Mouse (Mus musculus) midbrain, embryonic 13.5 days (tissue): ENCODE data around the gene Cep152. TPM values are rescaled to one million over a fixed set of nuclear protein-coding genes. Genes with fewer than 3 reads are reported as not detected.

Source experiments
- ATAC-seq: fragments of 200-750 bp; cut with Nextera tagmentation; 2 replicates; pipeline ENCODE4 v1.8.0; 2017; ENCODE audit warnings: mild to moderate bottlenecking, moderate TSS enrichment, moderate library complexity
- H3K27ac ChIP-seq: fragments of 300-500 bp; sonication (generic); 2 replicates; pipeline ENCODE4 v1.5.1; 2015; ENCODE audit warnings: inconsistent platforms, mild to moderate bottlenecking, moderate library complexity
- H3K27me3 ChIP-seq: fragments of 300-500 bp; sonication (generic); 2 replicates; pipeline ENCODE4 v1.6.1; 2015; ENCODE audit warnings: mild to moderate bottlenecking, inconsistent platforms
- H3K36me3 ChIP-seq: fragments of 300-500 bp; sonication (generic); 2 replicates; pipeline ENCODE4 v1.6.1; 2015; ENCODE audit warnings: mild to moderate bottlenecking, inconsistent platforms
- H3K4me1 ChIP-seq: fragments of 300-500 bp; sonication (generic); replicated peaks from 2 replicates; pipeline ENCODE4 v1.6.1; 2015; ENCODE audit warnings: inconsistent platforms
- H3K4me2 ChIP-seq: fragments of 300-500 bp; sonication (generic); replicated peaks from 2 replicates; pipeline ENCODE4 v1.6.1; 2015; ENCODE audit warnings: moderate library complexity, mild to moderate bottlenecking, inconsistent platforms
- H3K4me3 ChIP-seq: fragments of 300-500 bp; sonication (generic); replicated peaks from 2 replicates; pipeline ENCODE4 v1.5.1; 2015; ENCODE audit warnings: mild to moderate bottlenecking, inconsistent platforms
- H3K9ac ChIP-seq: fragments of 300-500 bp; sonication (generic); replicated peaks from 2 replicates; pipeline ENCODE4 v1.6.1; 2015; ENCODE audit warnings: mild to moderate bottlenecking, inconsistent platforms
- H3K9me3 ChIP-seq: fragments of 300-500 bp; sonication (generic); 2 replicates; pipeline ENCODE4 v1.6.1; 2016; ENCODE audit warnings: mild to moderate bottlenecking, inconsistent platforms
- WGBS: fragments of 180-500 bp; shearing (Covaris S2); methylation state at CpG from one replicate; pipeline ENCODE4 v1.1.7; 2015; 5-methylcytosine and 5-hydroxymethylcytosine counted together
- polyA plus RNA-seq: library from polyadenylated mRNA; unstranded; fragments of >200 nt; fragmentation: Nextera tagmentation; extraction: Ambion mirVana; gene quantifications from 2 replicates; pipeline ENCODE4 v1.2.1, GENCODE M21; 2015

The Cep152 gene
- polyA plus RNA-seq, 1 experiment from 2014 or later: 4.3 TPM

DNA sequence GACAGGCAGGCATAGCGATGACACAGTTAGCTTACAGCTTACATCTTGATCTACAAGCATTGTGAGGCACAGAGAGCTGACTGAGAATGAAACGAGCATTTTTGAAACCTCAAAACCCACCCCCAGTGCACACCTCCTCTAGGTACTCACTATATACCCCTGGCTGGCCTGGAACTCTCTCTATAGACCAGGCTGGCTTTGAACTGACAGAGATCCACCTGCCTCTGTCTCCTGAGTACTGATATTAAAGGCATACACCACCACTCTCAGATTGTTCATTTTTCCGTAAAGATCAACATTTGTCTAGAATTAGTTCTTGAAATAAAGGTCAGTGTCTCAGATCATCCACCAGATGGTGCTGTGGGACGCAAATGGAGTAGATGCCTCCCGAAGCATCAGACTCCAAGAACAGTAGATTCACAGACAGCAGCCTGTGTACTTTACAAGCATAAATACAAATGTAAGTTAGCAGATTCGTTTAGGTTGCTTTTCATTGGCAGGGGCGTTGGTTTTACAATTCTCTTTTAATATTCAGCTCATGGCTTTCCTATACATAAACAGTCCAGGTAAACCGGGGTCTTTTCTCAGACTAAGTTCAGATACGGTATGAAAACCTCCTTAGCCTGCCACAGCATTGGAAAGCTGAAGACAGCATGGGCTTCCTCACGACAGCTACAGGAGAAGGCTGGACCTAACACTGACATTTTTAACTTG lies 35.1 kb upstream of the Cep152 start:
- WGBS: 19% methylated on average over 10 of the region's 10 CpGs
- H3K4me3 ChIP-seq: peak overlapping the region; percentile 1
- H3K27ac ChIP-seq: no peak overlapping the region

DNA sequence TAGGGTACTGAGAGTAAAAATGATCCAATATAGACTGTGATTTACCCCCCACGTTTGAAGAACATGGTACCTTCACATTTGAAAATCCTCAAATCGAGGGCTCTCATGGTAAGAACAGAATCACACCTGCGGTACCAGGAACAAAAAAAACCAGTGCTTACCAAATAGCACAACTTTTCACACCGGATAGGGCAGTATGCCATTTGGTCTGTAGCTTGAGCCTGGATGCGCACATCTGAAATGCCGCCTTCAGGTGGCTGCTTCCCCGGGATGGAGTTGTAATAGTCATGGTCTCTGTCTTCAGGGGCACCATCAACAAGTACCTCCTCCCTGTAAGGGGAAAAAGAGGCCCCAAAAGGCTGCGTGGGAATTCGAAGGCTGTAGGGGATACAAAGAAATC lies 30.5 kb upstream of the Cep152 start:
- Histone ChIP-seq H3K4me3 (no peak overlapping the region), H3K27ac (no peak overlapping the region), H3K27me3 (no peaks in the 10 kb centered on the region), H3K9me3 (no peaks in the 10 kb centered on the region), H3K4me2 (no peak overlapping the region), H3K9ac (no peak overlapping the region), H3K36me3 (no peaks in the 10 kb centered on the region), H3K4me1 (peaks cover 5% of the 10 kb centered on the region; the same call in 1 of the 2 replicates)
- WGBS: 93% methylated on average over 9 of the region's 9 CpGs
- no peak for ATAC-seq

More for the DNA sequence above, 35.1 kb upstream of the Cep152 start:
- peak overlapping the region; percentile 46 for H3K4me2 ChIP-seq
- H3K9me3 ChIP-seq: no peaks in the 10 kb centered on the region
- H3K9ac ChIP-seq: peak overlapping the region; percentile 25; the same call in 1 of the 2 replicates
- peak; percentile 75 for ATAC-seq
- peaks cover 7% of the 10 kb centered on the region for H3K4me1 ChIP-seq
- peaks cover 3% of the 10 kb centered on the region; the same call in 1 of the 2 replicates for H3K27me3 ChIP-seq
- H3K36me3 ChIP-seq: no peaks in the 10 kb centered on the region

DNA sequence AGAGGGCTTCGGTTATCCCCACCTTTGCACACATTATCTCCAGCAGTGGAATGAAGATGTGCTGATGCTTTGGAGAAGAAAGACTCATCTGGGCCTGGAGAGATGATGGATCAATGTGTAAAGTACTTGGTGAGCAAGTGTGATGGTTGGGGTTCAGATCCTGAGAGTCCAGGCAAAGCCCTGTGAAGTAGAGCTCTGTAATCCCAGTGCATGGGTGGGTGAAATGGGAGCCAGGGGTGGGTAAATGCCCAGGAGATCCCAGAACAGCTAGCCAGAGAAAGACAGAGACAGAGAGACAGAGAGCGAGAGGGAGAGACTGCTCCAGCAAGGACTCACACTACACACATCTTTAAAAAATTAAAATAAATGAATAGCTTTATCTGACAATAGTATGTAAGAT lies 28.4 kb upstream of the Cep152 start:
- no peak overlapping the region for H3K27ac ChIP-seq
- H3K27me3 ChIP-seq: no peaks in the 10 kb centered on the region
- H3K9me3 ChIP-seq: no peaks in the 10 kb centered on the region
- H3K4me3 ChIP-seq: no peak overlapping the region
- no peak for ATAC-seq
- WGBS: 91% methylated on average over 2 of the region's 2 CpGs
- no peak overlapping the region for H3K4me2 ChIP-seq
- 0 out of 2 replicates have a peak, but pooled peaks cover 4% of the 10 kb centered on the region for H3K4me1 ChIP-seq
- H3K36me3 ChIP-seq: no peaks in the 10 kb centered on the region
- no peak overlapping the region for H3K9ac ChIP-seq

DNA sequence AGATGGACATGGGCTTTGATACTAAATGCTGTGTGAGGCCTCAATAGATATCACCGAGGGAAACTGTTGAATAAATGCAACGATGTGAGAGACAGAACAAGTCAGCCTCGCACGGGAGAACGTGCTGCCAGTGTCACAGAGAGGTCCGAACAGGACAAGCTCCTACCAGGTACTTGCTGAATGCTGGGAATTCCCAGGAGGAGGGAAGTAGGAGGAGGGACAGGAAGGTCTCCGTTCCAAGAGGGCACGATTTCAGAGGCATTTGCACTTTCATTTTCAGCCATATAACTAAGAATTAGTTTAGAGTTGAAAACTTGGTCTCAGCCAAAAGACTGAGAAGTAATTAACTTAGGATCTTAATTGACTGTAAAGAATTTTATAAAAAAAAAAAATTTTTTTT lies 26.6 kb upstream of the Cep152 start:
- Histone ChIP-seq H3K4me1 (0 out of 2 replicates have a peak, but pooled peaks cover 4% of the 10 kb centered on the region), H3K9me3 (no peaks in the 10 kb centered on the region), H3K4me2 (no peak overlapping the region), H3K36me3 (no peaks in the 10 kb centered on the region), H3K4me3 (no peak overlapping the region), H3K27me3 (no peaks in the 10 kb centered on the region), H3K9ac (no peak overlapping the region), H3K27ac (no peak overlapping the region)
- ATAC-seq: no peak
- WGBS: 57% methylated on average over 8 of the region's 8 CpGs

DNA sequence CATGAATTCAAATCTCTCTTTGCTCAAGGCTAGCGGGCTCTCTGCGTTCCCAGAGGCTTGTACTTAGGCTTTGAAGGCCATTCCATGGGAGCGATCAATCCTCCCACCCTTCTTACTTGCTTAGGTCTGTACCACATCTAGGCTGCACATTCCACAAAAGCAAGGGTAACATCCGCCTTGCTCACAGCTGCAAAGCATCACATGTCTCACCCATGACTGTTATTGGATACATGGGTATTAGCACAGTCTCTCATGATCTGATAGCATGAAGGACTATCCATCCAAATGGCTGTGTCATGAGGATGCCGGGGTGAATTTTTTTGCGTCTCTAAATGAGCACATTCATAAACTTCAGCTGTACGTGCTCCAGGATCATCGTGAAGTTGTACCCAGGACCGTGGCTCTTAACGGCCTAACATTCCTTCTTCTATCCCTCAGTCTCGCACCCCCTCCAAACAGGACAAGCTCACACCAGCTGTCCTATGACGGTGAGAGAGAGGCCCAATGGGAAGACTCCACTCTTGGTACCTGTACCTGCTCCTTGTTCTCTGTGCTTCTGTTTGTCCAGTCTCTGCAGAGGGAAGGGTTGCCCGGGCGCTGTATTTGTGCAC lies 25.9 kb upstream of the Cep152 start:
- Histone ChIP-seq H3K9me3 (no peaks in the 10 kb centered on the region), H3K4me1 (0 out of 2 replicates have a peak, but pooled peaks cover 4% of the 10 kb centered on the region), H3K27ac (no peak overlapping the region), H3K4me3 (no peak overlapping the region), H3K36me3 (no peaks in the 10 kb centered on the region), H3K27me3 (no peaks in the 10 kb centered on the region), H3K9ac (no peak overlapping the region), H3K4me2 (no peak overlapping the region)
- ATAC-seq: no peak
- WGBS: 94% methylated on average over 14 of the region's 14 CpGs

DNA sequence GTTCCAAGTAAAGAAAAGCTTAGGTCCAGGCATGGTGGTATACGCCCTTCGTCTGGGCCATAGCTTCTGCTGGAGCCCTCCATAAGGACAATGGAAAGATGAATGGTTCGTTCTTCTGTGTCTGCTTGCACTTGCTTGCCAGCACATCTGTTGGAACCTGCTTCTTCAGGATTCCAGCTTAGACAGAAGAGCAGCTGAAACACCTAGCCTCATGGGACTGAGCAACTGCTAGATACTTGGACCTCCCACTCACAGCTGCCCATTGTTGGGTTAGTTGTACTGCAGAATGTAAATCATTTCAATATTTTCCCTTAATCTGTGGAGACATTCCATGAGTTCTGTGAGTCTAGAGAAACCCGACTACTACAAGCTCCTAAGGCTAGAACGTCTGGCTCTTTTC lies 25.1 kb upstream of the Cep152 start:
- Histone ChIP-seq H3K9me3 (no peaks in the 10 kb centered on the region), H3K4me3 (no peak overlapping the region), H3K4me2 (no peak overlapping the region), H3K27ac (no peak overlapping the region), H3K4me1 (0 out of 2 replicates have a peak, but pooled peaks cover 6% of the 10 kb centered on the region), H3K36me3 (no peaks in the 10 kb centered on the region), H3K9ac (no peak overlapping the region), H3K27me3 (no peaks in the 10 kb centered on the region)
- WGBS: 92% methylated on average over 5 of the region's 5 CpGs
- ATAC-seq: no peak

DNA sequence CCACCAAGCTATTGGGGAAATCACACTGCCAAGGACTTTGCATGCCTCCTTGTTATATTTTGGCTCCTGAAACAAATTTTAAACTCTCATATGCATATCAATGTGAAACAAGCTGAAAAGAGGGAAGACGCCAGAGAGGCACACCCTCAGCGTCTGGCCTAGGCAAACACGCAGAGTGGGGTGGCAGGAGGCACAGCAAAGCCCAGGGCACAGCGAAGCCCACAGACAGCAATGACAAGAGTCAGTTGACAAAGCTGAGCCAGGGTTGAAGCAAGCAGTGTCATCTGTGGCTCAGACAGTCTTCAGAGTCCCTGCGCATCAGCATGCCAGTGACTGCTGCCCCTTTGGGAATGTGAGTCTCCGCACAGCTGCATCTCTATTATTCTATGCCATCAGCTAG lies 20.0 kb upstream of the Cep152 start:
- no peaks in the 10 kb centered on the region for H3K27me3 ChIP-seq
- no peaks in the 10 kb centered on the region for H3K9me3 ChIP-seq
- no peaks in the 10 kb centered on the region for H3K36me3 ChIP-seq
- 0 out of 2 replicates have a peak, but pooled peaks cover 5% of the 10 kb centered on the region for H3K4me1 ChIP-seq
- H3K9ac ChIP-seq: no peak overlapping the region
- H3K4me2 ChIP-seq: no peak overlapping the region
- no peak overlapping the region for H3K27ac ChIP-seq
- ATAC-seq: no peak
- WGBS: 70% methylated on average over 6 of the region's 6 CpGs
- H3K4me3 ChIP-seq: no peak overlapping the region

DNA sequence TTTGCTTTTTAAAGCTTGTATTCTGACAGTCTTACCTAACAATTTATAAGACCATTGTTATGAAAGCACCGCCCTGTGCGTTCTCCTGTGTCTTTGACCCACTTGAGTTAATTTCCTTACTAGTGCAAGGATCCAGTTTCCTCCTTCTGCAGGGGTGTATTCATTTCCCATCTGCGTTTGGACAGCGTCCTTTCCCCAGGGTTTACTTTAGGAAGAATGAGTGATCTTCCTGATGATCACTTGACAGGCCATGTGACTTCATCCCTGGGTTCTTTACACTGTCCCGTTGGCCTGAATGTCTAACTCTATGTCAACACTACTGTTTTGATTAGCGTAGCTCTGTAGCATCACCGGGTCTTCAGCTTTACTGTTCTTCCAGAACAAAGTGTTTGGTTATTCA lies 12.4 kb upstream of the Cep152 start:
- H3K9ac ChIP-seq: no peak overlapping the region
- no peaks in the 10 kb centered on the region for H3K4me1 ChIP-seq
- no peak overlapping the region for H3K4me3 ChIP-seq
- H3K27ac ChIP-seq: no peak overlapping the region
- H3K36me3 ChIP-seq: no peaks in the 10 kb centered on the region
- no peak for ATAC-seq
- H3K9me3 ChIP-seq: no peaks in the 10 kb centered on the region
- no peak overlapping the region for H3K4me2 ChIP-seq
- 84% methylated on average over 7 of the region's 7 CpGs for WGBS
- no peaks in the 10 kb centered on the region for H3K27me3 ChIP-seq

DNA sequence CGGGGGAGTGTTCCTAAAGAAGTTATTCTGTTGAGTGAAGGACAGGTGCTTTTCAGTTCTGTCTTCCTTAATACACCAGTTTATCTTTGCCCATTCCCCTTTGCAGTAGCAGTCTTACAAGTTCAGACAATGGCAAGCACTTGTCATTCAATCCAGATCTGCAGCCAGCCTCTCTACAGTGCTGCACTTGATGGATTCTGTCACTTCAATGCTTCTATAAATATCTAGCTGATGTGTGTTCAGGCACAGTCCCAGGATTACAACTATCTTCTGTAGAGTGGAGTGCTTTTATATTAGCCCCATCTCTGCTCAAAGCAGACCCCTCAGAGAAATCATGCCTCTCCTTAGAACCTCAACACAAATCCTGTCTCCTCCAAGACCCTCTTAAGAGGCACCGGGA lies 5.1 kb upstream of the Cep152 start:
- no peak overlapping the region for H3K27ac ChIP-seq
- no peak overlapping the region for H3K4me3 ChIP-seq
- H3K36me3 ChIP-seq: no peaks in the 10 kb centered on the region
- ATAC-seq: no peak
- H3K4me2 ChIP-seq: no peak overlapping the region
- no peaks in the 10 kb centered on the region for H3K27me3 ChIP-seq
- H3K9me3 ChIP-seq: no peaks in the 10 kb centered on the region
- 91% methylated on average over 2 of the region's 2 CpGs for WGBS
- 0 out of 2 replicates have a peak, but pooled peaks cover 4% of the 10 kb centered on the region for H3K4me1 ChIP-seq
- H3K9ac ChIP-seq: no peak overlapping the region

DNA sequence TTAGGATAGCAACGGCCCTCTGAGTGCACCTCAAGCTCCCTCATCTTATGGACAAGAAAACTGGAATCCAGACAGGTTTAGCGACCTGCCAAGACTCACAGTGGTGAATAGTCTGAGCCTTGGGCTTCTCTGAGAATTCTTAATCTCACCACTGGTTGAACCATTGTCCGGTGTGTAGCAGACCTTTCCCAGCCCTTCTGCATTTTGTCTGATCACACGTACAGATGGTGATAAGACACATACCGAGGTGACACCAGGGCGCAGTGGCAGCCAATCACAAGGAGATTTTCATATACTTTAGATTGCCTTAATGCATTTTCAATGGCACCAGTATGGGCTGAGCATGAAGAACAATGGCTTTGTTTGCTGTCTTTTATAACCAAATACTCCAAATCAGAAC lies 3.6 kb upstream of the Cep152 start:
- WGBS: 89% methylated on average over 6 of the region's 6 CpGs
- Histone ChIP-seq H3K4me3 (no peak overlapping the region), H3K27me3 (no peaks in the 10 kb centered on the region), H3K27ac (no peak overlapping the region), H3K4me2 (no peak overlapping the region), H3K36me3 (no peaks in the 10 kb centered on the region), H3K4me1 (peaks cover 15% of the 10 kb centered on the region), H3K9me3 (no peaks in the 10 kb centered on the region), H3K9ac (no peak overlapping the region)
- ATAC-seq: no peak

DNA sequence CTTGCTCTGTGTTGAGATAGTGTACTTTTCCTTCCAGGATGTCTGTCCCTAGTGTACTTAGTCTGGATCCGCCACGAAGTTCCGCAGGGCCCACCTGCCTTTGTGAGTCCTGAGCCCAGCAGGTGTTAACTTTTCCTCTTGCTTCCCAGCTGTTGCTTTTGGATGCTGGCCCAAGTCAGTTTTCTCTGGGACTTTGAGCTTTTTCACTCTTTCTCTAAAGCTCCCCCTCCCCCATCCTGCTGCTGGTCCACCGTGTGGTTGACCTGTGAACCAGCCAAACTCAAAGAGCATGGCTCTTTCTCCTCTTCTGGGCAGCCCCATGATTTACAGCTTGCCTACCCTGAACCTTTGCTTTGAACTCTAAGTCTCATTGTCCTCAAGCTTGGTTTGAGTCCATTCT lies 1.6 kb upstream of the Cep152 start:
- no peak overlapping the region for H3K27ac ChIP-seq
- no peak overlapping the region for H3K4me3 ChIP-seq
- no peaks in the 10 kb centered on the region for H3K27me3 ChIP-seq
- H3K36me3 ChIP-seq: no peaks in the 10 kb centered on the region
- H3K4me1 ChIP-seq: peaks cover 20% of the 10 kb centered on the region
- H3K4me2 ChIP-seq: no peak overlapping the region
- no peak overlapping the region for H3K9ac ChIP-seq
- 90% methylated on average over 4 of the region's 4 CpGs for WGBS
- H3K9me3 ChIP-seq: no peaks in the 10 kb centered on the region
- no peak for ATAC-seq

DNA sequence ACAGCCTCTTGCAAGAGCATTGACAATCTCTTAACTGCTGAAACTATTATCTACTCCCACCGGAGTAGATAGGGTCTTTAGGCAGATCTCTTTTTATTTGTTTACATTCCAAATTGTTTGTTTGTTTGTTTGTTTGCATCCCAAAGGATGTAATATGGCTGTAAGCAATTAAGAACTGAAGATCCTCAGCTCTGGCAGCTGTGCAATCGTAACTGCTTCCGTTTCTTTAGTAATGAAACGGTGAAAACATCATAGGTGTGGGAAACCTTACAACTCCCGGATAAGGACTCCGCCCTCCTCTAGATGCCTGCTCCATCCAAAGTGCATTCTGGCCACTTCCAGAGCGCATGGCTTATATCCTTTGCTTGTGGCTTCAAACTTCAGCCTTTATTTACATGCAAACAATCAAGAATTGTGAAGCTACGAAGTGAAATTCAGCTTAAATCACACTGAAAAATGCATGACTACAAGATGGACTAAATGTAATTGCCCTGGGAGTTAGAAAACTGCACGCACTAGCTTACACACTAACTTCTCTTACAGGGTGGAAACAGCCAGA lies 707 bp downstream of the Cep152 start:
- no peaks in the 10 kb centered on the region for H3K9me3 ChIP-seq
- H3K27me3 ChIP-seq: no peaks in the 10 kb centered on the region
- peaks cover 7% of the 10 kb centered on the region for H3K36me3 ChIP-seq
- no peak for ATAC-seq
- H3K27ac ChIP-seq: no peak overlapping the region
- H3K4me3 ChIP-seq: peak overlapping the region; percentile 88
- H3K4me2 ChIP-seq: peak overlapping the region; percentile 83
- H3K4me1 ChIP-seq: peaks cover 24% of the 10 kb centered on the region
- H3K9ac ChIP-seq: peak overlapping the region; percentile 81
- 18% methylated on average over 9 of the region's 9 CpGs for WGBS
